Mouse (Mus musculus) testis, adult 10 weeks (tissue): Measurements from ENCODE around the gene Pxylp1. TPM values are rescaled to one million over a fixed set of nuclear protein-coding genes. Genes with fewer than 3 reads are reported as not detected.

Source experiments
- polyA plus RNA-seq: library from polyadenylated mRNA; stranded (reverse); fragments of 350-450 nt; fragmentation: Illumina TruSeq; extraction: RNeasy Lipid Tissue Mini Kit (QIAGEN cat#74804); gene quantifications from one replicate; pipeline ENCODE4 v1.2.3, GENCODE M21; 2014; ENCODE audit warnings: low read depth, low replicate concordance

Pxylp1 gene
- 3.0 TPM for polyA plus RNA-seq

DNA sequence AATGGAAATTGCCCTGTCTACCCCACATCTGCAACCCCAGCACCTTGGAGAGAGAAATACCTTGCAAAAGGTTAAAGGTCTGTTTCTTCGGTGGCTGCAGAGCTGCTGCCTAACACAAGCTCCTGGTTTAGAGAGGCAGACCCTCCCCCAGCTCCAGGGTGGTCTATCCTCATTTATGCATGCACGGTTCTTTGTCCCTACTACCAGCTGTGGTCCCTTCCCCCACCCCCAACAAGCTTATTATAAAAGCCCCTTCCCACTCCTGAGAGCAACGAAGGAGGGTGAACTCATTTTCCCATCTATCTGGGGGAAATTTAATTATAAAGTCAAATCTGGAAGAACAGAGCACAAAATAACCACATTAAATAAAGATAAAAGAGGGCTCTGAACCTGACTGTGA lies at the start of gene Pxylp1:
Pxylp1 (minus strand) TSS at position 124 of the 400 bp plus-strand sequence.

Other genes starting within 250 kb of the Pxylp1 start
- gene Zbtb38, start 139.8 kb downstream of the Pxylp1 start, polyA plus RNA-seq, result 4.3 TPM
- gene Spsb4, start 126.2 kb upstream of the Pxylp1 start, polyA plus RNA-seq, result 0.73 TPM
- 60.1 TPM for gene Slc25a36, start 218.5 kb upstream of the Pxylp1 start, polyA plus RNA-seq